Mouse (Mus musculus): ENCODE data around the gene Ak8.

DNA sequence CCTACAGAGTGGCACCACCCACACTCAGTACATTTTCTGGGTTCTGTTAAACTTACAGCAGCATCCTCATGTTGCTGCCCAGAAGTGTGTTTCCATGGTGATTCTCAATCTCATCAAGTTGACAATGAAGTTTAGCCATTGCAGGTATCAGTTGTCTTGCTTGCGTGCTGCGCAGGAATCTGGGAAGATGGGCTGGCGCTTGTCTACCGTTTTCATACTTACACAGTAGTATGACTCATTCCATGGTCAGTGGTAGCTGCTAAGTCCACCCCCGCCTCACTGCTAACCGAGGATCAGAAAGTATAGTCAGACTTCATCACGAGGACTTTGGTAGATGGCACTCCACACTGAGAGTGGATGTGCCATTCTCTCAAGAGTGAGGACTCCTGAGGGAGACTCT lies 46.6 kb upstream of the Ak8 start:
- TF ChIP-seq EP300 (IDR thresholded peaks at IDR 0.05; ENCODE audit: low read depth in 1 of 2, low read length in 2 of 2) (no peak), POLR2A (IDR thresholded peaks at IDR 0.05; ENCODE audit: control insufficient read depth in 1 of 2, insufficient read depth in 1 of 2, low read depth in 1 of 2, low read length in 2 of 2, poor library complexity in 1 of 2) (no peak), MYB (IDR thresholded peaks at IDR 0.05; ENCODE audit: low read depth, low read length) (no peak), GATA1 (IDR thresholded peaks at IDR 0.05; ENCODE audit: low read depth, low read length) (no peak), E2F4 (IDR thresholded peaks at IDR 0.05; ENCODE audit: borderline replicate concordance, low read depth, low read length) (no peak), MEF2A (IDR thresholded peaks at IDR 0.05; ENCODE audit: extremely low read depth, insufficient replicate concordance, low read depth, low read length, poor library complexity, severe bottlenecking) (no peak), ZMIZ1 (IDR thresholded peaks at IDR 0.05; ENCODE audit: low read depth, low read length) (no peak)
